Mouse (Mus musculus) kidney, postnatal 25 days (tissue): ENCODE results near the gene Pcyt1a.

ENCODE experiments used
- DNase-seq, 2 experiments: peaks; one replicate each; pipeline ENCODE4 v3.0.0; 2021; ENCODE audit warnings: mixed read lengths in 2 of 2

Gene Pcyt1a

DNA sequence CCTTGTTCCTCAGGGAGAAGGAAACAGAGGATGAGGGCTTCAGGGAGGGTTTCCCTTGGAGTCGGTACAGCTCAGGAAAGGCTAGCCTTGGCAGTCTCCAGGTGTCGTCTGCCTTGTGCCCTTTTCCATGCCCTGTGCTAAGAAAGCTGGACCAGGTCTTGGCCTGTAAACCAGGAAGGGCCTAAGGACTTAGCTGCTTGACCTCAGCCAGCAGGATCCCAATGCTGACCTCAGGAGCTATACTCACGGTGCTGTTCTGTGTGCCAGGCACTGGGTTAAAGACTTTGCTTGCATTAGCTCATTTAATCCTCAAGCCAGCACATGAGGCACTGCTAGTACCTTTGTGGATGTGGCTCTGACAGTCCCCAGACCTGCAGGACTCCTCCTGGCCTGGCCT, 80.6 kb downstream of the Pcyt1a start:
- no peak for DNase-seq

DNA sequence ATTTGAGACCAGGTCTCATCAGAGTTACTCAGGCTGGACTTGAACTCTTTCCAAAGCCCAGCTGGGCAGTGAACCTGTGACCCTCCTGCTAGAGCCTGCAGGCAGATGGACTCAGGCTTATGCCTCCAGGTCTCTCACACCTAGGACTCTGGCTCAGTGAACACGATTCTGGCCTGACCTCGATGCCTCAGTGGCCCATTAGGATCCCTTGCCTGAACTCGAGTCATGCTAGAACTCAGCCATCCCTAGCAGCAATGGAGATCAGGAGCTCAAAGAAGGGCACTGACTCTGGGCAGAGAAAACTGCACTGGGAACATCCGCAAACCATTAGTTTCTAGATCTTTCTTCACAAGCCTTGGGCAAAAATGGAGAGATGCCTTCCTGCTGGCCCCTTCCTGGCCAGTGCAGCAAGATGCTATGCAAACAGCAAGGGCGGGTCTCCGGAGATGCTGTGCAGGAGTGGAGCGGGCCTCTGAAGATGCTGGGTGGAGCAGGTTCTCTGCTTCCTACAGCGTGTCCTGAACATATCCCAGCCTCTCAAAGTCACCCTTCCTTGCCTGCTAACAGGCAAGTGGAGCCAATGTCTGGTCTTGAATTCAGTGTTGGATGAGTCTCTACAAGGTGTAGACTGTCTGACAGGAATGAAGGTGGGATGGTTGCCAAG, 81.2 kb downstream of the Pcyt1a start:
- no peak for DNase-seq

- DNase-seq = no peak
These were observed 82.2 kb downstream of the Pcyt1a start for GRCm38 (mm10) chr16:32512921-32513320.

GRCm38 (mm10) chr16:32513401-32513800, 82.7 kb downstream of the Pcyt1a start:
- no peak for DNase-seq

GRCm38 (mm10) chr16:32513948-32514347, 83.2 kb downstream of the Pcyt1a start:
- DNase-seq = no peak

DNA sequence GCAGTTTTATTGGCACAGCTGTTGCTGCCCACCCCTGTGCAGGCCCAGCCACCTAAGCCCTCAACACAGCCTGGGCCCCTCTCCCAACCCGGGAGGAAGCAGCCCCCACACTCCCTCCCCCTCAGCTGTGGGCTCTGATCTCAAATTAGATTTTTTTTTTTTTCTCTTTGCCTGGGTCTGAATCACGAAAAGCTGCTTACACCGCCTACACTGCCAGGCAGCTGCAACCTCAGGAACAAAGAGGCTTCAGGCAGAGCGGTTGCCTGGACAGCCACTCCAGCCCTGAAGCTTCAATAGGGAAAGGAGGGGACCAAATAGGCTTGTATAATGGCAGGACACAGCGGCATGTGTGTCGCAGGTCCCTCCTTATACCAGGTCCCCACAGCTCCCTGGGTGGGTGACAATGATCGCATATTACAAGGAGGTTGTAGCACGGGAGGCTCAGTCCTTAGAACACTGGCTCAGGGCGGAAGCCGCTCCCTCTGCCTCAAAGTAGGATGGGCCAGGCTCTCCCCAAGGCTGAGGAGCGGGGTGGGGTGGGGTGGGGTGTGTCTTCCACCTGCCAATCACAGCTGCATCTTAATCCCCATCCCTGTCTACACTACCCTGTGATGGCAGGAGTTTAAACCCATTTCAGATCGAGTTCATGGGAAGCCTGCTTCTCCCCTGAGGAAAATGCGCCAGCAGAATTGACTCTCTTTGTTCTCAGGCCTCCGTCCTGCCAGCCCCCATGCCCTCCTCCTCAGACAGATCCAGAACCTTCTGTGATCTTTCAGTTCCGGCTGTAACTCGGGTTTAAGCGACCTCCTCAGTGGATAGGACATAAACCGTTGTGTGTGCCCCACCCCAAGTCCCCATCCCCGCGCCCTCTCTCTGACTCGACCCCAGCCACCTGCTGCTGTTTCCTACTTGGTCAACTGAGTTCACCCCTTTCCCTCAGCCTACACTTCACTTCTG, 85.6 kb downstream of the Pcyt1a start:
- no peak for DNase-seq

DNA sequence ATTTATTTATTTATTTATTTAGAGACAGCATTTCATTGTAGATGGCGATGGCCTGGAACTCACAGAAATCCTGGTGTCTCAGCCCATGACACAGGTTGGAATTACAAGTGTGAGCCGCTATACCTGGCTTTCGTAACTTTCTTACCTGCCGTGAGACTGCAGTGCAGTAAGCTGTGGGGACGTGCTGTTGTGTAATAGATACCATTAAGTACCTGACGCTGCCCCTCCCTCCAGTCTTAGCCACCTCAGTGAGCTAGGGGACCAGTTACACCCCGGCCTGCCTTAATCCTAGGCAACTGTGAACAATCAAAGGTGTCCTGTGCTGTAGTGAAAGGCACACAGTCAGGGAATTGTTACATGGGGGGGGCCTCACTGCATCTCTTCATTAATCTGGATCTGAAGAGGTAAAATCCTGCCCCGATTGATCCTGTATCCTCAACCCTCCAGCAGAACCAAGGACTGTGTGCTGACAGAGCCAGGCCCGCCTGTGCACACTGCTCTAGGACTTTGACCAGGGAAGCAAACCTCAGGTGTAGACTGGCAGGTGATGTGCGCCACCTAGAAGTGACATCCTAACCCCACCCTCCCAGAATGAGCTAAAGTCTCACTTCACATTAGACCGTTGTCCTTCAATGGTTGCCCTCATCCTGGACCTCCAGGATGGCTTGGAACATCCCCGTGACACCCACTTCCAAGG, 87.2 kb downstream of the Pcyt1a start:
- DNase-seq = no peak

GRCm38 (mm10) chr16:32519656-32520371, 89.1 kb downstream of the Pcyt1a start:
- no peak for DNase-seq

GRCm38 (mm10) chr16:32520372-32520748, 89.6 kb downstream of the Pcyt1a start:
- DNase-seq = no peak

- no peak for DNase-seq
These were observed 92.0 kb downstream of the Pcyt1a start for GRCm38 (mm10) chr16:32522578-32523194.

- peak; percentile 68 to 79 for DNase-seq
These were observed 92.9 kb downstream of the Pcyt1a start for GRCm38 (mm10) chr16:32523462-32524243.

- no peak for DNase-seq
These were observed 93.5 kb downstream of the Pcyt1a start for GRCm38 (mm10) chr16:32524244-32524615.
